Mouse (Mus musculus): ENCODE measurements around the gene Usp6nl. TPM values are rescaled to one million over a fixed set of nuclear protein-coding genes. Genes with fewer than 3 reads are reported as not detected.

The Usp6nl gene
- polyA plus RNA-seq, 1 experiment from 2014 or later, result 8.6 TPM

DNA sequence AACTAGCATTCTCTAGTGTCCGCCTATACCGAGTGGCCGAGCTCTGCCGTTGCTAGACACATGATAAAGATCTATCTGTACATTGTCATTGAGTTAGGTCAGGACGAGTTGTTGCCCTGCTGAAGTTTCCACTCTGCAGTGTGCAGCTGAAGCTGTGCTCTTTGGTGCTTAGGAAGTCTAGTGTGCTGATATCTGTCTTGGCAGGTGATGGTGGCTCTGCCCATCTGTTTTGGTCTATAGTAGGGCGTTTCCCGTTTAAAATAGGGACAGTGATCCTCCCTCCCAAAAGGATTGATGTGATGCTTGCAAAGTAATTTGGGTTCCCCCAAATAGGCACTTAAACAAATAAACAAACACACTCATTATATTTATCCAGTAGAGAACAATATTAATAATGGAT lies 82.2 kb downstream of the Usp6nl start:
- Histone ChIP-seq H3K9me3 (no peaks in the 10 kb centered on the region), H3K4me2 (replicated peaks) (no peak overlapping the region), H3K9ac (replicated peaks) (no peak overlapping the region), H3K27me3 (no peaks in the 10 kb centered on the region), H3K4me3 (replicated peaks) (no peak overlapping the region), H3K36me3 (peaks cover 3% of the 10 kb centered on the region; the same call in 1 of the 2 replicates), H3K4me1 (replicated peaks) (peaks cover 35% of the 10 kb centered on the region), H3K27ac (no peak overlapping the region)
- no peak for ATAC-seq
- 74% methylated on average over 7 of the region's 7 CpGs for WGBS

DNA sequence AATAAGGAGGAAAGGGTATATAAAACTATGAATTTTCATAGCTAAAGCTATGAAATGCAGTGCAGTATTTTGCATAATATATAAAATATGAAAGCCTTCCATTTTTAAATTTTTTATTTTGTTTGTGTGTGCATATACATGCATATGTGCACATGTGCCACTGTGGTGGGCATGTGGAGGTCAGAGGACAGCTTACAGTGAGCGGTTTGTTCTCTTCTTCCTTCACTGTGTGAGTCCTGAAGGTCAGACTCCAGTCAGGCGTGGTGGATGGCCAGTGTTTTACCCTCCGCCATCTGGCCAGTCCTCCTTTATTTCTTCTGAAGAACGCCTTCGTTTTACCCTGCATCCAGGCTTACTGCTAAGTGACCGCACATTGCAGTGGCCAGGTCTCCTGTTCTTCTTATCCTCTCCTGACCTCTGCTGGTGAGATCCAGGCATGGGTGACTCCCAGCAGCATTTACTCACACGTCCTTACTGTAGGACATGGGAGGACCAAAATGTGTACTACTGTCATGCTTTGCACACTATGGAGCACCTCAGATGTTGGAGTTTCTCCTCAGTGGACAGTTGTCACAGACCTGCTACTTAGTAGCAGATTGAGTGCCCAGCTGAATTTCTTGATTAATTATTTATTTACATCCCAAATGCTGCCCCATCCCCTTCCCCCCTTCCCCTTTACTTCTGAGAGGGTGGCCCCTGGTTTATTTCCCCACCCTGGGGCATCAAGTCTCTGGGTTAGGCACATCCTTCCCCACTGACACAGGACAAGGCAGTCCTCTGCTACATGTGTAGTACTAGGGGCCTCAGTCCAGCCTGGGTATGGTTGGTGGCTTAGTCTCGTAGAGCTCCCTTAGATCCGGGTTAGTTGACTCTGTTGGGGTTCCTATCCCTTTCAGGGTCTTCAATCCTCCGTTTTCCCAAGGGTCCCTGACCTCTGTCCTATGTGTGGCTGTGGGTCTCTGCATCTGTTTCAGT lies 82.9 kb downstream of the Usp6nl start:
- Histone ChIP-seq H3K9me3 (no peaks in the 10 kb centered on the region), H3K4me3 (replicated peaks) (no peak overlapping the region), H3K27ac (no peak overlapping the region), H3K4me1 (replicated peaks) (peaks cover 35% of the 10 kb centered on the region), H3K27me3 (no peaks in the 10 kb centered on the region), H3K36me3 (peaks cover 8% of the 10 kb centered on the region; the same call in 1 of the 2 replicates), H3K4me2 (replicated peaks) (no peak overlapping the region), H3K9ac (replicated peaks) (no peak overlapping the region)
- WGBS, result 31% methylated on average over 10 of the region's 10 CpGs
- ATAC-seq, result peak; percentile 81

DNA sequence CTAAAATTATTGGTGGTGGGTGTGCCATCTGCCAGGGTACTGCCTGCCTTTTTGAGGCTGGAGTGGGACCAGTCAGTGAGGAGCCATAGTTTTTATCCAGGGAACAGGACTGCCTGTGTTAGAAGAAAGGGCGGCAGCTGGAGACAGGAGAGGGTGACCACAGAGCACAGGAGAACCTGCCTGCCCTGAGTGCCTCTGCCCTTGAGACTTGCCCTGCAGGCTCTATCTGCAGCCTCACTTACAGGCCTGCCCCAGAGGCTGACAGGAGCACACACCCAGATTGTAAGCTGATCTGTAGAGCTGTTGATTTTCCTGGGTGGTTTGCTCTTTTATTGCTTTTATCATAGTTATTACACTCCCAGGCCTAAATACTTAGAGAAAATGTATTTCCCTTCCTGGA lies 85.2 kb downstream of the Usp6nl start:
- WGBS, result 69% methylated on average over 1 of the region's 1 CpGs

DNA sequence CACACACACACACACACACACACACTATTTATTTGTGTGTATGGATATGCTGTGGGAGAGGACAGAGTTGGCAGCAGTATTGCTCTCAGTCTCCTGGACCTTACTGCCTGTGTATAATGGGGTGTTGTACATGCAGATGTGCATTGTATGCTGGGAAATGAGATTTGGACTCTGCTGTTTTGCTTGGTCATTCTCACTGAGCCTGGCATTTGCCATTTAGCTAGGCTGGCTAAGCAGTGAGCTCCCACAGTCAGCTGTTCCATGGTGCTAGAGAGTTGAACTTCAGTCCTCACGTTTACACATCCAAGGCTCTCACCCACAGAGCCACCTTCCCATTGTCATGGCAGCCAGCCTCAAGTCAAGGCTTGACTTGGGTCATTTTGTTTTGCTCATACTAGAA lies 90.2 kb downstream of the Usp6nl start:
- H3K4me2 ChIP-seq (replicated peaks), result no peak overlapping the region
- no peaks in the 10 kb centered on the region for H3K27me3 ChIP-seq
- peaks cover 10% of the 10 kb centered on the region for H3K4me1 ChIP-seq (replicated peaks)
- H3K9ac ChIP-seq (replicated peaks), result no peak overlapping the region
- no peak for ATAC-seq
- H3K27ac ChIP-seq, result no peak overlapping the region
- peaks cover 28% of the 10 kb centered on the region for H3K36me3 ChIP-seq
- WGBS, result 90% methylated on average over 1 of the region's 1 CpGs
- no peaks in the 10 kb centered on the region for H3K9me3 ChIP-seq
- H3K4me3 ChIP-seq (replicated peaks), result no peak overlapping the region

More for the DNA sequence above, 85.2 kb downstream of the Usp6nl start:
- no peak overlapping the region for H3K4me3 ChIP-seq (replicated peaks)
- peaks cover 30% of the 10 kb centered on the region for H3K4me1 ChIP-seq (replicated peaks)
- H3K4me2 ChIP-seq (replicated peaks), result no peak overlapping the region
- ATAC-seq, result no peak
- H3K9me3 ChIP-seq, result no peaks in the 10 kb centered on the region
- no peak overlapping the region for H3K27ac ChIP-seq
- no peak overlapping the region for H3K9ac ChIP-seq (replicated peaks)
- H3K36me3 ChIP-seq, result peaks cover 17% of the 10 kb centered on the region
- H3K27me3 ChIP-seq, result no peaks in the 10 kb centered on the region

DNA sequence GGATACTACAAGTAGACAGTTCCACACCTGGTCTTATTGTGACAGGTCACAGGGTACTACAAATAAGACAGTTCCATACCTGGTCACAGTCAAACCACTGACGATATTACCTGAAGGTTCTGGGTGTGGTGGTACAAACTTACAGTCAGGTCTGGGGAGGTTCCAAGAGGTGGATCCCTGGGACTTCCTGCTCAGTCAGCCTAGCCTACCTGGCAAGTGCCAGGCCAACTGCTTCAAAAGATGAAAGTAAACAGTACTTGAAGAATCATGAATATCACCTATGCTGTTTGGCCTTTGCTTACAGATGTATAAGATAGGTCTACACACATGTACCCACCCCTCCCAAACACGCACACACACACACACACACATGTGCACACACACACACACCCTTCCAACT lies 91.3 kb downstream of the Usp6nl start:
- H3K27ac ChIP-seq, result no peak overlapping the region
- H3K4me1 ChIP-seq (replicated peaks), result peaks cover 7% of the 10 kb centered on the region
- no peak overlapping the region for H3K9ac ChIP-seq (replicated peaks)
- H3K4me3 ChIP-seq (replicated peaks), result no peak overlapping the region
- no peak overlapping the region for H3K4me2 ChIP-seq (replicated peaks)
- no peaks in the 10 kb centered on the region for H3K27me3 ChIP-seq
- H3K36me3 ChIP-seq, result peaks cover 32% of the 10 kb centered on the region
- H3K9me3 ChIP-seq, result no peaks in the 10 kb centered on the region
- WGBS, result 97% methylated on average over 2 of the region's 2 CpGs
- no peak for ATAC-seq

DNA sequence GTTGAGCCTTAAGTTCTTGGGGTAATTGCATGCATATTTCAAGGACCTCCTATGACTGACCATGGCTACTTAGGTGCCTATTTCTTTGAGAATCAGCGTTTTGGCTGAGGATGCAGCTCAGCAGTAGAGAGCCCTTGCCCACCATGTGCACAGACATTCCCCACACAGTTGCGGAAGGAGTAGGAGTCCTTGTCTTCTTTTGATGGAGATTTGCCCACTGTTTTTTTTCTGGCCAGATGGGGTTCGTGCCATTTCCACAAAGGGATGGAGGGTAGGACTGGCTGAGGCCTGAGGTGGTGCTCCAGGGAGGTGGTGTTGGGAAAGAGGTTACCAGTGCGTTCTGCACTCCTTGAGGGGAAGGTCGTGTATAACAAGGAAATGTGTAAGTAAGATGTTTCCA lies 91.9 kb downstream of the Usp6nl start:
- H3K4me3 ChIP-seq (replicated peaks), result no peak overlapping the region
- 90% methylated on average over 5 of the region's 5 CpGs for WGBS
- peaks cover 1% of the 10 kb centered on the region for H3K4me1 ChIP-seq (replicated peaks)
- no peak for ATAC-seq
- H3K9ac ChIP-seq (replicated peaks), result no peak overlapping the region
- H3K4me2 ChIP-seq (replicated peaks), result no peak overlapping the region
- no peaks in the 10 kb centered on the region for H3K27me3 ChIP-seq
- peaks cover 32% of the 10 kb centered on the region for H3K36me3 ChIP-seq
- no peak overlapping the region for H3K27ac ChIP-seq
- no peaks in the 10 kb centered on the region for H3K9me3 ChIP-seq

DNA sequence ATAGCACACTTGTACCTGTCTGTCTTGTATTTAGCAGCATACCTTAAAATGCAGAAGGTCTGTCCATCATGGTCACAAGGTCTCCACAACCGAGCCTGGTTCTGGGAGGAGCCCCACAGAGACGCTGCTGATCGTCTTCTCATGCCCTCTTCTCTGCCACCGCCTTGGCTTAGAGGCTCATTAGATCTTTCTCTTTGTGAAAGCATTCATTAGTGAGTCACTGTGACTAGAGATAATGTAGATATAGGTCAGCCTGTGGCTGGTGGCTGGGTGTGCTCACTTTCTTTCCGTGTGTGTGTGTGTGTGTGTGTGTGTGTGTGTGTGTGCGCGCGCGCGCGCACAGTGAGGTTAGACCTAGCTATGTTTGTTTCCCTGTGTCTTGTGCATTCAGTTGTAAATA lies 94.7 kb downstream of the Usp6nl start:
- 86% methylated on average over 11 of the region's 11 CpGs for WGBS

DNA sequence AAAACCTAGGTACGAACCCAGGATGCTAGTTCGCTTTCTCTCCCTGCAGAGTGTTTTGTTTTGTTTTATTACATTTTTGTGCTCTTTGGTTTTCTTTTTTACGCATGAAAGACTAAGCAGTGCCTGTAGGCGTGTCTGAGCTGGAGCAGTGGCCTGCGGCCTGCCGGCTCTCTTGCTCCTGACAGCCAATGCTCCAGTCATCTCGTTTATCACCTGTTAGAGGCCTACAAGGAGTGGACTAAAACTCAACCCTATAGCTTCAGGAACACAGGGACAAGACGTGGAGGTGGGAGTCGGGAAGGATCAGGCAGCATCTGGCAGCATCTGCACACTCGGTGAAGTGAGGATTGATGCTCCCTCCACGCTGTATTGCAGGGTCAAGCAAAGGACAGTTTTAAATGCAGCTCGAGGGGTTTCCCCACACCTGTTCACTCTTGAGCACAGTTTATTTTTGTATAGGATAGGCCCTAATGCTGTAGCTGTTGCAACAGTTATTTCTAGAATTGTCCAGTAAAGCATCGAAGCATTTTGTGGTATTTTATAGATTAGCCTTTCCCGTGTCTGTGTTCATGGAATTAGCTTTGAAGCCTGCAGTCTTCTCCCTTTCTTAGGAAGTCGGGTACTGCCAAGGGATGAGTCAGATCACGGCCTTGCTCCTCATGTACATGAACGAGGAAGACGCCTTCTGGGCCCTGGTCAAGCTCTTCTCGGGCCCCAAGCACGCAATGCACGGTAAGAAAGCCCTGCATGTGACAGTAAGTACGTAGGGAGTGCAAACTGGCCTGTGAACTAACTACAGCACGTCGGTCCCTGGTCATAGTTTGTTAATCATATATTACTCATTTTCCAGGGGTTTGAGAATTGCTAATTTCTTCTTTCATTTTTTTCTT lies 101.4 kb downstream of the Usp6nl start:
- H3K4me1 ChIP-seq (replicated peaks), result no peaks in the 10 kb centered on the region
- H3K4me2 ChIP-seq (replicated peaks), result no peak overlapping the region
- H3K27ac ChIP-seq, result no peak overlapping the region
- no peak overlapping the region for H3K9ac ChIP-seq (replicated peaks)
- H3K9me3 ChIP-seq, result no peaks in the 10 kb centered on the region
- 93% methylated on average over 24 of the region's 24 CpGs for WGBS
- no peak overlapping the region for H3K4me3 ChIP-seq (replicated peaks)
- peaks cover 58% of the 10 kb centered on the region for H3K36me3 ChIP-seq
- ATAC-seq, result no peak
- no peaks in the 10 kb centered on the region for H3K27me3 ChIP-seq

More for the DNA sequence above, 94.7 kb downstream of the Usp6nl start:
- H3K4me3 ChIP-seq (replicated peaks), result no peak overlapping the region
- no peak for ATAC-seq
- no peaks in the 10 kb centered on the region for H3K9me3 ChIP-seq
- no peaks in the 10 kb centered on the region for H3K27me3 ChIP-seq
- peak overlapping the region; percentile 1; the same call in 1 of the 2 replicates for H3K27ac ChIP-seq
- H3K4me1 ChIP-seq (replicated peaks), result no peaks in the 10 kb centered on the region
- no peak overlapping the region for H3K4me2 ChIP-seq (replicated peaks)
- peaks cover 26% of the 10 kb centered on the region for H3K36me3 ChIP-seq
- no peak overlapping the region for H3K9ac ChIP-seq (replicated peaks)

DNA sequence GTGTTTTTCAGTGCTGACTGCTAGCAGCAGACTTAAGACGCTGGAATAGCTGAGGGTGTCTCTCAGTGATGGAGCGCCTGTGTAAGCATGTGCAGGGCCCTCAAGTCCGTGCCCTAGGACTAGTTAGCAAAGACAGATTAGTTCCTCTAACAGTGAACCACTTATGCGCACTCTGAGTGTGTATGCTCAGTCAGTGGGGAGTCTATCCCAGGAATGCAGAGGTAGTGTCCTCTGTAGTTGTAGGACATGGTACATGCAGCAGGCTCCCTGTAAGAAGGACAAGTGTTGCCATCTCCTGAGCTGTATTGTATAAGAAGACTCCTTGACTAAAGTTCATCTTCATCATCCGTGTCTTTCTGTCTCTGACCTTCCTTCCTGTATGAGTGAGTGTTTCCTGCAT lies 102.4 kb downstream of the Usp6nl start:
- Histone ChIP-seq H3K9ac (replicated peaks) (no peak overlapping the region), H3K27me3 (no peaks in the 10 kb centered on the region), H3K4me1 (replicated peaks) (no peaks in the 10 kb centered on the region), H3K4me3 (replicated peaks) (no peak overlapping the region), H3K9me3 (no peaks in the 10 kb centered on the region), H3K36me3 (peaks cover 54% of the 10 kb centered on the region), H3K27ac (no peak overlapping the region), H3K4me2 (replicated peaks) (no peak overlapping the region)
- ATAC-seq, result no peak
- WGBS, result 95% methylated on average over 5 of the region's 5 CpGs

DNA sequence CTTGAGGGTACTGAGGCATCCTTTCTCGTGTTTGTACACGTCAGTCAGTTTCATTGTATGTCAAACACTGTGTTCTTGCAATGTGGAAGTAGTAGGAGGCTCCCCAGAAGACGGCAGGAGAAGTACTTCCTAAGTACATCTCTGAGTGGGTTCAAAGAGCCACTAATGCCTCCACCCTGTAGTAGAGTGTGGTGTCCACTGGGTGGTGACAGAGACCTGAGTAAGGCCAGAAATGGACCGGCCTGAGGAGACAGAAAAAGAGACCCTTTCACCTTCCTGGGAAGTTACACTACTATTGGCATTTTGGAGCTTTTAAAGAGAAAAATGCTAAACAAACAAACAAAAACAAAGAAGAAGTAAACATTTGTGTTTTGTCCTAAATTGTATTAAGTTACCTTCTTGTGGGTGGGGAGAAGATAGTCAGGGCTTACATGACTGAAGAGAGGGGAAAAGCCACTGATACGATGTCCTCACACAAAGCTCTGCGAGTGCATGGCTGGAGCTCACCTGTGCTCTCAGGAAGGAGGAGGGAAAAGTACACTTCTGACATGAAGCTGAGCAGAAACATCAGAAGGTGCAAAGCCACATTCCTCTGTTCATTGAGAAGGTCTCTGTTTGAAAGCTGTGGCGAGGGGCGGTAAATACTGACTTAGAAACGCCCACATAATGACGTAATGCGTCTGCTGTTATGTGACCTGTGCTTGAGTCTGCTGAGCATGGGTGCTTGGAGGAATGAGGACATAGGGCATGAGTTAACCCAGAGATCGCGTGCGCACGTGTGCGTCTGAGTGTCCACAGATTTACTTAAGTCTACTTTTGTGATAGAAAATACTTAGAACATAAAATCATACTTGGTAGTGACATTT lies 113.9 kb downstream of the Usp6nl start:
- no peaks in the 10 kb centered on the region for H3K9me3 ChIP-seq
- no peak overlapping the region for H3K27ac ChIP-seq
- WGBS, result 89% methylated on average over 16 of the region's 16 CpGs
- H3K4me1 ChIP-seq (replicated peaks), result no peaks in the 10 kb centered on the region
- no peak overlapping the region for H3K9ac ChIP-seq (replicated peaks)
- no peak overlapping the region for H3K4me2 ChIP-seq (replicated peaks)
- no peak overlapping the region for H3K4me3 ChIP-seq (replicated peaks)
- H3K36me3 ChIP-seq, result peaks cover 41% of the 10 kb centered on the region
- H3K27me3 ChIP-seq, result no peaks in the 10 kb centered on the region
- ATAC-seq, result peak; percentile 89

DNA sequence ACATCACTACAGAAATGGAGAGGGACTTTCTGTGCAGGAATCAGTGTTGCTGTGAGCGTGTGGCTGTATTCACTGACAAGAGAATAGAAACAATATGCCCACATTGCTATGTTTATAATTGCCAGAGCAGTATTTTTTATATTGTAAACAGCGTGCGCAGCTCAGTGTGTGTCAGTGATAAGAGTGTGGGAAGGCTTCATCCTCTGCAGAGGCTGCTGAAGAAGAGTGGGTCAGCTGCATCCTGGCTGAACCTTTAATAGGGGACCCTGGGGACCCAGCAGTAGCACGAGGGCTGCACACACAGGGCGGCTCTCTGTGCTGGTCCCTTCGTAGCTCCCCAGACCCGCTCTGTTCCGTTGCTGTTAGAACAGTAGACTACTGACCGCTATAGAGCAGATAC lies 119.2 kb downstream of the Usp6nl start:
- no peak overlapping the region for H3K27ac ChIP-seq
- peaks cover 42% of the 10 kb centered on the region for H3K36me3 ChIP-seq
- 86% methylated on average over 9 of the region's 9 CpGs for WGBS
- H3K27me3 ChIP-seq, result no peaks in the 10 kb centered on the region
- no peak for ATAC-seq
- H3K4me3 ChIP-seq (replicated peaks), result no peak overlapping the region
- no peak overlapping the region for H3K4me2 ChIP-seq (replicated peaks)
- no peak overlapping the region for H3K9ac ChIP-seq (replicated peaks)
- peaks cover 8% of the 10 kb centered on the region for H3K4me1 ChIP-seq (replicated peaks)
- H3K9me3 ChIP-seq, result no peaks in the 10 kb centered on the region
